Mouse (Mus musculus): ENCODE data around the gene Rwdd2a.
"Not testable (repeated sequence)": the region's sequence is repeated elsewhere in the genome, so short reads cannot be mapped to it uniquely, and the experiment has no call there.

The Rwdd2a gene

GRCm38 (mm10) chr9:86592676-86593668 lies 21.2 kb downstream of the Rwdd2a start:
- DNase-seq (ENCODE audit: low spot score) = peak; percentile 50

- not testable (repeated sequence) for DNase-seq (ENCODE audit: low spot score)
Observed at GRCm38 (mm10) chr9:86594357-86594767, 22.6 kb downstream of the Rwdd2a start.

- DNase-seq (ENCODE audit: low spot score) = not testable (repeated sequence)
Observed at GRCm38 (mm10) chr9:86596983-86597382, 25.2 kb downstream of the Rwdd2a start.

GRCm38 (mm10) chr9:86599723-86600303 lies 28.0 kb downstream of the Rwdd2a start:
- DNase-seq (ENCODE audit: low spot score) = no peak

GRCm38 (mm10) chr9:86605776-86606175 lies 34.0 kb downstream of the Rwdd2a start:
- DNase-seq (ENCODE audit: low spot score) = no peak

- no peak for DNase-seq (ENCODE audit: low spot score)
Observed at GRCm38 (mm10) chr9:86612091-86612490, 40.3 kb downstream of the Rwdd2a start.

GRCm38 (mm10) chr9:86615765-86616164 lies 44.0 kb downstream of the Rwdd2a start:
- no peak for DNase-seq (ENCODE audit: low spot score)

- DNase-seq (ENCODE audit: low spot score) = no peak
Observed at GRCm38 (mm10) chr9:86617837-86618492, 46.2 kb downstream of the Rwdd2a start.

- no peak for DNase-seq (ENCODE audit: low spot score)
Observed at GRCm38 (mm10) chr9:86619341-86620139, 47.7 kb downstream of the Rwdd2a start.

- DNase-seq (ENCODE audit: low spot score) = no peak
Observed at GRCm38 (mm10) chr9:86622062-86622461, 50.3 kb downstream of the Rwdd2a start.

GRCm38 (mm10) chr9:86624039-86624438 lies 52.2 kb downstream of the Rwdd2a start:
- no peak for DNase-seq (ENCODE audit: low spot score)

Data from adipocyte (in vitro differentiated cells).